Mouse (Mus musculus): ENCODE data around the gene Lin28a. TPM values are rescaled to one million over a fixed set of nuclear protein-coding genes. Genes with fewer than 3 reads are reported as not detected.

The Lin28a gene
- polyA plus RNA-seq, 1 experiment, result not detected

DNA sequence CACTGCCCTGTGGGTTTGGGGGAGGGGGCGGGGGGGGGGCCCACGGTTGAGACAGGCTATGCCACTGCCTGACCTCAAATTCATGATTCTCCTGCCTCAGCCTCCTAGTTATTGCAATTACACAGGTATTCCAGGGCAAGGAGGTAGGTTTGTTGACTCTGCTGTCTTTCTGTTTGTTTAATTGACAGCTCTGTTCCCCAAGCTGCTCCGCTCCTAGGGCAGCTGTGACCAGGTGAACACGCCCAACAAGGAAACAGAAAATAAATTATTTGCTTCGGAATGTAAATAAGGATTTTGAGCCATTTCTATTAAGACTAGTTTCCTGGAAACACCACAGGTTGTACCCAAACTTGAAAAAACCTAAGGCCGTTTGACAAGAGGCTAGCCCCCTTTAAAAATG is 8.9 kb downstream of the Lin28a start:
- H3K4me1 ChIP-seq (ENCODE audit: control insufficient read depth, insufficient read depth, low read length), result no peaks in the 10 kb centered on the region

DNA sequence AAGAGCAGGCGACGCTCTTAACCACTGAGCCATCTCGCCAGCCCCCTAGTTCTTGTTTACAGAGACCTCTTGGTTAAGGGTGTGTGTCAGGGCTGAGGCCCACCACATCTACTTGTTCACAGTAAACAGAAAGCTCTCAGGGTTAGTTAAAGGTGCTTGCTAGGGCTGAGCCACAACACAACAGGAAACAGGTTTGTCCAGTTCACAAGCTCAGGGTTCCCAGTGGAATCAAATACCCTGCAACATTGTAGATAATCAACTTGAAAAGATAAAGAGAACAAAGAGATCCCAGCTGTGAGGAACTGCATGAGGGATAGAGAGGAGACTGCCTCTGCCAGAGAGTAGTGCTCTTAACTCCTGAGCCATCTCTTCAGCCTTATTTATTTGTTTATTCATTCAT is 11.8 kb downstream of the Lin28a start:
- no peaks in the 10 kb centered on the region for H3K4me1 ChIP-seq (ENCODE audit: control insufficient read depth, insufficient read depth, low read length)
- H3K4me3 ChIP-seq (ENCODE audit: insufficient read depth, low read length), result no peak overlapping the region
- TF ChIP-seq POLR2A (IDR thresholded peaks at IDR 0.05; ENCODE audit: extremely low read depth, insufficient read depth, low read length) (no peak), CTCF (IDR thresholded peaks at IDR 0.05; ENCODE audit: extremely low read depth, insufficient read depth, low read length) (no peak)
- no peak overlapping the region for H3K27ac ChIP-seq (ENCODE audit: insufficient read depth, low read length)

More for the DNA sequence above, 8.9 kb downstream of the Lin28a start:
- no peak overlapping the region for H3K27ac ChIP-seq (ENCODE audit: insufficient read depth, low read length)
- H3K4me3 ChIP-seq (ENCODE audit: insufficient read depth, low read length), result no peak overlapping the region
- TF ChIP-seq CTCF (IDR thresholded peaks at IDR 0.05; ENCODE audit: extremely low read depth, insufficient read depth, low read length), result no peak
- no peak for TF ChIP-seq POLR2A (IDR thresholded peaks at IDR 0.05; ENCODE audit: extremely low read depth, insufficient read depth, low read length)

DNA sequence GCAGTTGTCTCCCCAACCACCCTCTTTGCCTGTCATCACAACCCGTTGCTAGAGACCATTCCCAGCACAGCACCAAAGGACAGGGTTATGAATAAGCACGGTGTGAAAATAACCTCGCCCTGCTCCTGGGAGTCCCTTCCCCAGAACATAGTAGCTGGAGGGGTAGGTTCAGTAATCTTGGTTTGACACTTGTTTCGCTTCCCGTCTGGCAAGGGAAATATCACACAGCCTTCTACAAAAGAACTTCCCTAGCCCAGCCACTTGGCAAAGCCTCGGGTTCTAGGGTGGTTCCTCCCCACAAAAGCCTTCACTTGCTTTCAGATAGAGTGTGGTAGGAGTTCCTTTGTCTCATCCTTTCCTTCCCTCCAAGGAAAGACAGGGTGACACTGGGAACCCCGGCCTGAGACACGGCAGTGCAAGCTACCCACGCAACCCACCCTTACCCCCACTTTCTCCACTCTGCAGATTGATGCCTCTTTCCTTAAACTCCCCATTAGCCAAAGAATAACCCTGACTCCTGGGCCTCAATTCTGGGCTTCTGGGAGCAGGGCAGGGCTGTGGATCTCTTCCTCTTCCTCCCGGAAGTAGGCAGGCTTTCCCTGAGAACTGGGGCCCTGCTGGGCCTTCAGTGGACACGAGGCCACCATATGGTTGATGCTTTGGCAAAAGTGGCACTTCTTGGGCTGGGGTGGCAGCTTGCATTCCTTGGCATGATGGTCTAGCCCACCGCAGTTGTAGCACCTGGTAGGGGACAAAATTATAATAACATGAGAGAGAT is 12.9 kb downstream of the Lin28a start:
- Histone ChIP-seq H3K4me3 (ENCODE audit: insufficient read depth, low read length) (no peak overlapping the region), H3K27ac (ENCODE audit: insufficient read depth, low read length) (no peak overlapping the region), H3K4me1 (ENCODE audit: control insufficient read depth, insufficient read depth, low read length) (no peaks in the 10 kb centered on the region)
- TF ChIP-seq POLR2A (IDR thresholded peaks at IDR 0.05; ENCODE audit: extremely low read depth, insufficient read depth, low read length) (no peak), CTCF (IDR thresholded peaks at IDR 0.05; ENCODE audit: extremely low read depth, insufficient read depth, low read length) (no peak)

DNA sequence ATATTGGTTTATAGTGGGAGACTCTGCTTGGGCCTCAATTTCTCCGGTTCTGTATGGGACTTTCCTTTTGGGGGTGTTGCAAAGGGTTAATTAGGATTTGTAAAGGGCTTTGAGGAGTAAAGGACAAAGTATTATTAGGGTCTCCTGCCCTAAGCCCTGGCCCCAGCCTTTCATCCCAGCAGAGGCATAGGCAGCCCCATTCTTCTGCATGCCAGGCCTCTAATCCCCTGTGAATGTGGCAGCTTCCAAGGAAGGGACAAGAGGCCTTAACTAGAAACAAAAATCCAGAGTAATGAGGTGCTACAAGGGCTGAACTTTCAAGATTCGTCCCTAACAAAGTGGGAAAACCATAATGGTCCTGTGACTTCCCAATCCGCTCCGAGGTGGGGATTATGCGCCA is 15.7 kb downstream of the Lin28a start:
- no peak for TF ChIP-seq POLR2A (IDR thresholded peaks at IDR 0.05; ENCODE audit: extremely low read depth, insufficient read depth, low read length)
- no peak for TF ChIP-seq CTCF (IDR thresholded peaks at IDR 0.05; ENCODE audit: extremely low read depth, insufficient read depth, low read length)
- H3K4me1 ChIP-seq (ENCODE audit: control insufficient read depth, insufficient read depth, low read length), result no peaks in the 10 kb centered on the region
- no peak overlapping the region for H3K4me3 ChIP-seq (ENCODE audit: insufficient read depth, low read length)
- H3K27ac ChIP-seq (ENCODE audit: insufficient read depth, low read length), result no peak overlapping the region

DNA sequence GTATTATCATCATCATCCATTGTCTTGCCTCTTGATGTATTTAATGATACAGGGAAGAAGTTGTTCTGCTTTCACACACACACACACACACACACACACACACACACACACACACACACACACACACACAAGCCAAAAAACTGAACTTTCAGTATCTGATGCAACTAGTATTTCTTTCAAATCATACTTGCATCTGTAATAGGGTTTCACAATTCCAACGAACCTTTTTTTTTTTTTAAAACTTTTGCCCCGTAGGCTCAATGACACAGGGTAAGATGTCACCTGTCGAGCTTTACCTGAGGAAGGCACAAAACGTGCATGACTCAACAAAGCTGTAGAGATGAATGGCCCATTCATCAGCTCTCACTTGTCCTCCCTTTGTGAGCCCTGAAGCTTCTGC is 16.4 kb downstream of the Lin28a start:
- no peak overlapping the region for H3K27ac ChIP-seq (ENCODE audit: insufficient read depth, low read length)
- no peak for TF ChIP-seq CTCF (IDR thresholded peaks at IDR 0.05; ENCODE audit: extremely low read depth, insufficient read depth, low read length)
- TF ChIP-seq POLR2A (IDR thresholded peaks at IDR 0.05; ENCODE audit: extremely low read depth, insufficient read depth, low read length), result no peak
- H3K4me3 ChIP-seq (ENCODE audit: insufficient read depth, low read length), result no peak overlapping the region
- H3K4me1 ChIP-seq (ENCODE audit: control insufficient read depth, insufficient read depth, low read length), result no peaks in the 10 kb centered on the region

DNA sequence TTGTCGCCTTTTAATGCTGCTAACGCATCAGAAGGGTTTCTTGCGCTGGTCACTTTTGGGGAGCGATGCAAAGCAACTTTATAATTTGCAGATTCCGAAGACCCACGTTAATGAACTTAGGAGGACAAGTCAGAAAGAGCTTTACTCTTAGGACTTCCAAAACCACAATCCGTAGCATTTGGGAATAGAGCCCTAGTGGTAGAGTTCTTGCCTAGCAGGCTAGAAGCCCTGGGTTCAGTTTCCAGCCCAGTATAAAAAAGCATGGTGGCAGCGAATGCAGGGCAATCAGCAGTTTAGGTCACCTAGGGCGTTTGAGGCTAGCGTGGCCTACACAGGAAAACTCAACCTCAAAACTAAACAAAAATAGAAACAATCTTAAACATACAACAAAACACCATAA is 16.9 kb downstream of the Lin28a start:
- no peak for TF ChIP-seq CTCF (IDR thresholded peaks at IDR 0.05; ENCODE audit: extremely low read depth, insufficient read depth, low read length)
- no peak for TF ChIP-seq POLR2A (IDR thresholded peaks at IDR 0.05; ENCODE audit: extremely low read depth, insufficient read depth, low read length)
- no peak overlapping the region for H3K4me3 ChIP-seq (ENCODE audit: insufficient read depth, low read length)

DNA sequence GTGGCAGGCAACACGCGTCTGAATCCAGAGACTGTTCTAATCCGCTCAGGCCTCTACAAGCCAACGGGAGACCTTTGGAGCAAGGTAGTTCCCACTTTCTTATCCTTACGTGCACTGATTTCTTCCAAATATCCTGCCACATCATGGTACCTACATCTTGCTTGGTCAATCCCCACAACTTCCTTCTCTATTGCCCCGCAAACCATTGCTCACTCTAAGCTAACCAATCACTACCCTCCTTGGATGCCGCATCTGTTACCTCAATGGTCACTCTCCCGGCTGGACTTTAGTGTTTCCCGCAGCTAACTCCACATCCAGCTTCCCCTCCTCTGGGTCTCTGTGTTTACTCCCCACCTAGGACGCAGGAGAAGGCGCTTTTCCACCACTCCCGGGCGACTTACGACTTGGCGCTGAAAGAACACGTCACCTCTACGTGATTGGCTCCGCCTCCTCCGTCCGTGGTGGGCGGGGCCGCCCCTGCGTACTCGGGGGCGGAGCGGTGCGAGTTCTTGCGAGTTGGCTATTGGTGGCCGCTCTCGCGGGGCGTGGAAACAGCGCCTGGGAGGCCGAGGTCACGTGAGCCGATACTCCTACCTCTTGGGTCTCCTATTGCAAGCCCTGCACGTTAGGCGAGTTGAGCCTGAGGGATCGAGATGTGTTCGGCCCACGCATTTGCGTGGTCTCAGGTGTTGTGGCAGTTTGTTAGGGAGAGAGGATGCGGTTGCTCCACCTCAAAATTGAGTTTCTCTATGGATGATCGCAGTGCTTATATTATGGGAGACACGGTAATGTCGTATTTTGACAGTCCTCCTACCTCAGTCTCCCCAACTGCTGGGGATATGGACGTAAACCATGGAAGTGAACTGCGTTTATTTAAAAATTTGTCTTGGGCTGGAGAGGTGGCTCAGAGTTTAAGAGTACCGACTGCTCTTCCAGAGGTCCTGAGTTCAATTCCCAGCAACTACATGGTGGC is 17.9 kb downstream of the Lin28a start, which contains the start of gene Dhdds:
Gene Dhdds (minus strand): TSS at position 453 of the 973 bp plus-strand sequence.
- no peak within 1 kb of the TSS for H3K27ac ChIP-seq (ENCODE audit: insufficient read depth, low read length)
- peak; percentile 78 for TF ChIP-seq POLR2A (IDR thresholded peaks at IDR 0.05; ENCODE audit: extremely low read depth, insufficient read depth, low read length)
- no peak for TF ChIP-seq CTCF (IDR thresholded peaks at IDR 0.05; ENCODE audit: extremely low read depth, insufficient read depth, low read length)
- H3K4me3 ChIP-seq (ENCODE audit: insufficient read depth, low read length), result peak within 1 kb of the TSS; percentile 80
- no peaks in the 10 kb centered on the region for H3K4me1 ChIP-seq (ENCODE audit: control insufficient read depth, insufficient read depth, low read length)

More for the DNA sequence above, 16.9 kb downstream of the Lin28a start:
- Histone ChIP-seq H3K4me1 (ENCODE audit: control insufficient read depth, insufficient read depth, low read length) (no peaks in the 10 kb centered on the region), H3K27ac (ENCODE audit: insufficient read depth, low read length) (no peak overlapping the region)

DNA sequence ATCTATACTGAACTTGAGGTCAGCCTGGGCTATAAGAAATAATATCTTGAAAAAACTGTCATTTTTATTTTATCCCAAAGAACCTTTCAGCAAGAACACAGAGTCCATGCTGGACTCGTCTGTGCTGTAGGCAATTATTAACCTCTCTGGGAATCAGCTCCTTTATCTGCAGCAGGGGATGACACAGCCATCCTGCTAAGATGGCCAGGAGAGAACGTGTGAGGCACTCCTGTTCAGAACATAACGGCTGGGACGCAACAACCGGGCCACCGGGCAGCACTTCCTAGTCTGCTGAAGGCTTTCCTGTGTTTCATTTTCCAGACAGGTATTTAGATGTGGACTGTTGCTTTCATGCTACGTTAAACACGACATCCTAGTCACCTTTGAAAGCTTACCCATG is 23.9 kb downstream of the Lin28a start:
- no peak for TF ChIP-seq POLR2A (IDR thresholded peaks at IDR 0.05; ENCODE audit: extremely low read depth, insufficient read depth, low read length)
- TF ChIP-seq CTCF (IDR thresholded peaks at IDR 0.05; ENCODE audit: extremely low read depth, insufficient read depth, low read length), result no peak
- Histone ChIP-seq H3K4me1 (ENCODE audit: control insufficient read depth, insufficient read depth, low read length) (no peaks in the 10 kb centered on the region), H3K27ac (ENCODE audit: insufficient read depth, low read length) (no peak overlapping the region), H3K4me3 (ENCODE audit: insufficient read depth, low read length) (no peak overlapping the region)

DNA sequence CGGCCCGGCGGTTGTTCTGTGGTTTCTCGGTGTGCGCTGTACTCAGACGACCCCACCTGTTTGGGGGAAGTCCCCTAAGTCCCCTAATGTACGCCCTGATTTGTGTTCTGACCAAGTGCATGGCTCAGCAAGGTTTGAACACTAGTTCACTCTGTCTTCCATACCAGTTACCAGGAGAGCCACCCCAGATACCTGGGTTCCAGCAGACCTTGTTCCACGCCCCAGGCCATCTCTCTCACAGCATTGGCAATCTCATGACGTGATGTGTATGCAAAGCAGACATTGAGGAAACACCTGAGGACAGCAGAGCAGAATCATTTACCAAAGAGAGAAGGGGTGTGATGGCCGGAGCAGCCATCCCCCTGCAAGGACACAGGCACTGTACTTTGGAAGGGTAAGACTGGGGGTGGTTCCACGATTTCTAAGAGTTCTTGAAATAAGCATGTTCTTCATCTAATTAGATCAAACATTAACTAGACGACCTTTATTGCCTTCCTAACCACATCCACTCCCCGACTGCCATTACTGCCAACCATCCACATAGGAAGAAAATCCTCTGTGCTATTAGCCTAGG is 27.5 kb downstream of the Lin28a start:
- H3K4me3 ChIP-seq (ENCODE audit: insufficient read depth, low read length), result no peak overlapping the region
- no peaks in the 10 kb centered on the region for H3K4me1 ChIP-seq (ENCODE audit: control insufficient read depth, insufficient read depth, low read length)
- TF ChIP-seq POLR2A (IDR thresholded peaks at IDR 0.05; ENCODE audit: extremely low read depth, insufficient read depth, low read length), result no peak
- no peak overlapping the region for H3K27ac ChIP-seq (ENCODE audit: insufficient read depth, low read length)

All from cortical plate, adult 2 months (tissue).